Mouse (Mus musculus): ENCODE results near the gene Rd3.

- TF ChIP-seq CTCF (IDR thresholded peaks at IDR 0.05; ENCODE audit: control insufficient read depth, insufficient read depth, insufficient replicate concordance, low read depth, low read length): no peak
- no peak for TF ChIP-seq POLR2A (IDR thresholded peaks at IDR 0.05; ENCODE audit: control insufficient read depth, low read depth, low read length)
These were observed 11.9 kb downstream of the Rd3 start for GRCm38 (mm10) chr1:191989060-191989459.
